Mouse (Mus musculus) liver, postnatal 0 days (tissue): ENCODE measurements around the gene Tfap2c. TPM values are rescaled to one million over a fixed set of nuclear protein-coding genes. Genes with fewer than 3 reads are reported as not detected.

Experiments used
- ATAC-seq: fragments of 200-750 bp; cut with Nextera tagmentation; 2 replicates; pipeline ENCODE4 v1.8.0; 2017; ENCODE audit warnings: mild to moderate bottlenecking, moderate library complexity
- DNase-seq: peaks from one replicate; pipeline ENCODE4 v3.0.0-alpha.2; 2016
- H3K27ac ChIP-seq: fragments of 300-500 bp; sonication (generic); 2 replicates; pipeline ENCODE4 v1.5.1; 2014; ENCODE audit warnings: antibody characterized with exemption, moderate library complexity, mild to moderate bottlenecking, low read depth
- H3K27me3 ChIP-seq: fragments of 300-500 bp; sonication (generic); 2 replicates; pipeline ENCODE4 v1.6.1; 2014; ENCODE audit warnings: low read length, control low read depth, mixed read lengths; ENCODE audit not compliant: insufficient read depth
- H3K36me3 ChIP-seq: fragments of 300-500 bp; sonication (generic); replicated peaks from 2 replicates; pipeline ENCODE4 v1.6.1; 2014; ENCODE audit warnings: mild to moderate bottlenecking, control low read depth, low read length, moderate library complexity, mixed read lengths; ENCODE audit not compliant: insufficient read depth
- H3K4me1 ChIP-seq: fragments of 300-500 bp; sonication (generic); 2 replicates; pipeline ENCODE4 v1.6.1; 2014; ENCODE audit warnings: antibody characterized with exemption, mild to moderate bottlenecking, control low read depth; ENCODE audit not compliant: insufficient read depth
- H3K4me2 ChIP-seq: fragments of 300-500 bp; sonication (generic); 2 replicates; pipeline ENCODE4 v1.6.1; 2014; ENCODE audit warnings: low read depth, mild to moderate bottlenecking, low read length, moderate library complexity, mixed read lengths
- H3K4me3 ChIP-seq: fragments of 300-500 bp; sonication (generic); 2 replicates; pipeline ENCODE4 v1.5.1; 2014; ENCODE audit warnings: low read depth, low read length
- H3K9ac ChIP-seq: fragments of 300-500 bp; sonication (generic); replicated peaks from 2 replicates; pipeline ENCODE4 v1.6.1; 2014; ENCODE audit warnings: mild to moderate bottlenecking, moderate library complexity
- H3K9me3 ChIP-seq: fragments of 300-500 bp; sonication (generic); 2 replicates; pipeline ENCODE4 v1.6.1; 2016; ENCODE audit warnings: mild to moderate bottlenecking, control low read depth, low read length, mixed read lengths
- CTCF ChIP-seq: sonication (generic); IDR thresholded peaks from 2 replicates; pipeline ENCODE4 v1.5.1; 2016; ENCODE audit warnings: antibody characterized with exemption, low read depth
- EP300 ChIP-seq: IDR thresholded peaks from 2 replicates; pipeline ENCODE4 v1.6.1; 2016; ENCODE audit warnings: antibody characterized with exemption, low read depth, mild to moderate bottlenecking
- WGBS: fragments of 180-500 bp; shearing (Covaris S2); extraction: QIAGEN DNeasy Blood & Tissue Kit; methylation state at CpG from one replicate; pipeline ENCODE4 v1.1.7; 2014; ENCODE audit not compliant: insufficient replicate concordance; 5-methylcytosine and 5-hydroxymethylcytosine counted together
- polyA plus RNA-seq: library from polyadenylated mRNA; unstranded; fragments of >200 nt; fragmentation: Nextera tagmentation; extraction: Ambion mirVana; gene quantifications from 2 replicates; pipeline ENCODE4 v1.2.1, GENCODE M21; 2015

The Tfap2c gene
- polyA plus RNA-seq, 1 experiment from 2014 or later: not detected

- no peak for TF ChIP-seq EP300
- no peak for TF ChIP-seq CTCF
- Histone ChIP-seq H3K27ac (no peak overlapping the region), H3K27me3 (no peaks in the 10 kb centered on the region), H3K4me2 (no peak overlapping the region), H3K9me3 (no peaks in the 10 kb centered on the region), H3K4me1 (no peaks in the 10 kb centered on the region), H3K9ac (no peak overlapping the region), H3K4me3 (no peak overlapping the region), H3K36me3 (no peaks in the 10 kb centered on the region)
- DNase-seq (no peak), ATAC-seq (peak; percentile 53; the same call in 1 of the 2 replicates)
- 46% methylated on average over 3 of the region's 3 CpGs for WGBS
Measured at GRCm38 (mm10) chr2:172510899-172511298, 38.5 kb upstream of the Tfap2c start.

- 32% methylated on average over 11 of the region's 11 CpGs for WGBS
- Histone ChIP-seq H3K9ac (no peak overlapping the region), H3K27ac (no peak overlapping the region), H3K4me1 (no peaks in the 10 kb centered on the region), H3K27me3 (no peaks in the 10 kb centered on the region), H3K36me3 (no peaks in the 10 kb centered on the region), H3K4me3 (no peak overlapping the region), H3K4me2 (no peak overlapping the region), H3K9me3 (no peaks in the 10 kb centered on the region)
- DNase-seq: no peak
- ATAC-seq: no peak
- TF ChIP-seq EP300 (no peak), CTCF (no peak)
Measured at GRCm38 (mm10) chr2:172516407-172516992, 32.9 kb upstream of the Tfap2c start.

DNA sequence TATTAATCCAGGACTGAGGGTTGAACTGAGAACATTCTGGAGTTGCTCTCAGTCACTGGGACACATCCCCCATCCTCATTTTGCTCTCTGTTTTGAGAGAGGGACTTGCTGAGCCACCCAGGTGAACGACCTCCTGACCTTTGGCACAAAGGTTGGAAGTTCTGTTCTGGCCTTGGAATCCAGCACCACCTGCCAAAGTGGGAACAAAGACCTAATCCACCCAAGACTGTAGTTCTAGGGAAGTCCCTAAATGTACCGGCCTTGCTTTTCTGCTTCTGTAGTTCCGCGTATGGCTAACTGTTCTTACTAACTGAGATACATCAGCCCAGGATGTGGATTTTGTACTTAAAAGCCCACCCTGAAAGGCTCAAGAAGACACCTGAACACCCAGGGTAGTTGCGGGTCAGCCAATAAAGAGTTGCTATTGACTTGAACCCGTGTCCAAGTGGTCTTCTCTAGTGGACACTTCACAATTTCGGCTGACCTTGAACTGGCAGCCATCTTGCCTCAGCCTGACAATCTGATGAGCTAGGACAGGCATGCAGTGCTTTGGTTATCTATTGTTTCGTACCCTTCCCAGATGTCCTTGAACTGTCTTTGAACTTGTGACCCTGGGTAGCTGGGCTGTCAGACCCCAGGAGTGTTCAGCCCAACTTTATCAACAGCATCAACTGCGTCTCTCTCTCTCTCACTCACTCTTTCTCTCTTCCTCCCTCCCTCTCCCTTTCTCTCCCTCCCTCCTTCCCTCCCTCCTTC is 28.6 kb upstream of the Tfap2c start:
- 75% methylated on average over 9 of the region's 9 CpGs for WGBS
- H3K4me2 ChIP-seq: no peak overlapping the region

DNA sequence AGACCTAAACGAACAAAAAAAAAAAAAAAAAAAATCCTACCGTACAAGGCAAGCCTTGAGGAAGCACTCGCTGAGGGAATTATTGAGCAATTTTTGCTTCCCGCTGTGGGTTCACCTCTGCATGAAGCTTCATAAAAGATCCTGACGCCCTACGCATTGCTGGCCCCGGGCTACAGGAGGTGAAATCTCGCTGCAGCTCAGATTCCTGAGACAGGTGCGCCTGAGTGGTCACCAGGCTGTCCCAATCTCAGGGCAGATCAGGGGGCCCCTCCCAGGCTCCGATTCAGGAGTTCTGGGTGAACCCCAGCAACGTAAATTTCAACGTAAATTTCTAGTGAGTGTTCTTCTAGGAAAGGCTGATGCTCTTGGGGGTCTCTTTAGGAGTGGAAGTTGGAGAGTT is 26.9 kb upstream of the Tfap2c start:
- ATAC-seq (no peak), DNase-seq (no peak)
- Histone ChIP-seq H3K4me3 (no peak overlapping the region), H3K27ac (no peak overlapping the region), H3K4me1 (no peaks in the 10 kb centered on the region), H3K4me2 (no peak overlapping the region), H3K36me3 (no peaks in the 10 kb centered on the region), H3K9me3 (no peaks in the 10 kb centered on the region), H3K27me3 (no peaks in the 10 kb centered on the region), H3K9ac (no peak overlapping the region)
- 64% methylated on average over 12 of the region's 12 CpGs for WGBS
- no peak for TF ChIP-seq EP300
- TF ChIP-seq CTCF: no peak

More for the DNA sequence above, 28.6 kb upstream of the Tfap2c start:
- DNase-seq (no peak), ATAC-seq (no peak)
- Histone ChIP-seq H3K27ac (no peak overlapping the region), H3K36me3 (no peaks in the 10 kb centered on the region), H3K9me3 (no peaks in the 10 kb centered on the region), H3K9ac (no peak overlapping the region), H3K4me3 (no peak overlapping the region), H3K4me1 (no peaks in the 10 kb centered on the region), H3K27me3 (no peaks in the 10 kb centered on the region)
- TF ChIP-seq EP300 (no peak), CTCF (no peak)

DNA sequence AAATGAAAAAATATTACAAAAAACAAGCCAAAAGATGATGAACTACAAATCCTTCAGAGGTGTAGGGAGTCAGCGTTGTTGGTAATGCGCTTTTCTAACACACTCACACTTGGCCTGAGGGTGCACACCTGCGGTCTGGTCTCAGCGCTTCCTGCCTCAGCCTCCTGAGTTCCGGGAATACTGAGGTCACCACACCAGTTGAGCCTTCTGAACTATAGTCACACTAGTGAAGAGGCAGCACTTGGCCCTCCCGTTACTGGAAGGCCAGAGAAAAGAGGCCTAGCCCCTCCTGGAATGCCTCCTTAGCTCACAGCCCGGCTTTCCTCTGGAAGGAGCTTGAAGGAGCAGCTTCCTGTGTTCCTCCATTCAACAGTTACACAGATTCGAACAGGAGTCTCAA is 22.2 kb upstream of the Tfap2c start:
- no peak for DNase-seq
- WGBS: 71% methylated on average over 8 of the region's 8 CpGs
- no peak overlapping the region for H3K4me3 ChIP-seq
- no peak overlapping the region for H3K27ac ChIP-seq
- no peak for TF ChIP-seq CTCF
- no peak for TF ChIP-seq EP300
- H3K9me3 ChIP-seq: no peaks in the 10 kb centered on the region
- H3K4me2 ChIP-seq: no peak overlapping the region
- no peak overlapping the region for H3K9ac ChIP-seq
- H3K27me3 ChIP-seq: no peaks in the 10 kb centered on the region
- ATAC-seq: no peak
- no peaks in the 10 kb centered on the region for H3K4me1 ChIP-seq
- no peaks in the 10 kb centered on the region for H3K36me3 ChIP-seq

GRCm38 (mm10) chr2:172543987-172544386 is 5.4 kb upstream of the Tfap2c start:
- peaks cover 53% of the 10 kb centered on the region for H3K27me3 ChIP-seq
- 46% methylated on average over 4 of the region's 4 CpGs for WGBS
- H3K36me3 ChIP-seq: no peaks in the 10 kb centered on the region
- no peak overlapping the region for H3K4me3 ChIP-seq
- H3K27ac ChIP-seq: no peak overlapping the region
- no peak for TF ChIP-seq CTCF
- TF ChIP-seq EP300: no peak
- H3K4me1 ChIP-seq: no peaks in the 10 kb centered on the region
- H3K9me3 ChIP-seq: peaks cover 2% of the 10 kb centered on the region
- no peak for ATAC-seq
- no peak overlapping the region for H3K4me2 ChIP-seq
- no peak overlapping the region for H3K9ac ChIP-seq
- no peak for DNase-seq
